Mouse (Mus musculus) thymus, adult 2 months (tissue): Measurements from ENCODE around the gene Fam189a1.

Experiments
- CTCF ChIP-seq: fragments of 200-500 bp; IDR thresholded peaks from 2 replicates; pipeline ENCODE4 v1.5.1; 2012; ENCODE audit warnings: mild to moderate bottlenecking, control low read depth, low read length, moderate library complexity, borderline replicate concordance; ENCODE audit not compliant: control insufficient read depth, poor library complexity, insufficient read depth; ENCODE audit errors: extremely low read depth
- POLR2A ChIP-seq: fragments of 200-500 bp; IDR thresholded peaks from 2 replicates; pipeline ENCODE4 v1.6.1; 2012; ENCODE audit warnings: mild to moderate bottlenecking, low read length, control low read depth, moderate library complexity; ENCODE audit not compliant: control insufficient read depth, poor library complexity, insufficient read depth; ENCODE audit errors: extremely low read depth

DNA sequence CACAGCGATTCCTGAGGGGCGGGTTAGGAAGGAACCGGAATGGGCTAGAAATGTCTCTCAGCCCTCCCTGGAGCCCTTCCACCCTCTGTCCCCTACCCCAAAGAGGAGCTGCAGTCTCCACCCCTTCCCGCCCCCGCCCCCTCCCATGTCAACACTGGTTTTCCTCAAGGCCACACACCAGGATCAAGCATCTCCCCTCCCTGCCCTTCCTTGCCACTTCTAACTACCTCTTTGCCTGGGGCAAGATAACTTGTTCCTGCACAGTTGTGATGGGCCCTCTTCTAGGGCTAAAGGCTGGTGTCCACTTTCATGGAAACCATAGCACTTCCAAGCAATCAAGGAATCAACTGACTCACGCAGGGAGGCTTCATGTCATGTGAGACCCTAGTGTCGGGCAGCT lies 90.2 kb downstream of the Fam189a1 start:
- no peak for TF ChIP-seq CTCF
- no peak for TF ChIP-seq POLR2A
